Mouse (Mus musculus): ENCODE results near the gene Plxnb2. TPM values are rescaled to one million over a fixed set of nuclear protein-coding genes. Genes with fewer than 3 reads are reported as not detected.

Plxnb2 gene
- total RNA-seq (2018; cell fraction: chromatin; rRNA removed) = 100 to 1,000 TPM in 21 of 26 experiments, 10 to 100 TPM in 5; 56.4 to 466 (median 272) TPM
- total RNA-seq (2018; cell fraction: cytosol; rRNA removed) = 100 to 1,000 TPM; 231 to 545 (median 345) TPM
- 100 to 1,000 TPM; 287 to 804 (median 490) TPM for total RNA-seq (2018; cell fraction: nucleus; rRNA removed)
- polyA plus RNA-seq (2018) = 226 to 333 TPM (median 246 TPM) in 3 replicates

DNA sequence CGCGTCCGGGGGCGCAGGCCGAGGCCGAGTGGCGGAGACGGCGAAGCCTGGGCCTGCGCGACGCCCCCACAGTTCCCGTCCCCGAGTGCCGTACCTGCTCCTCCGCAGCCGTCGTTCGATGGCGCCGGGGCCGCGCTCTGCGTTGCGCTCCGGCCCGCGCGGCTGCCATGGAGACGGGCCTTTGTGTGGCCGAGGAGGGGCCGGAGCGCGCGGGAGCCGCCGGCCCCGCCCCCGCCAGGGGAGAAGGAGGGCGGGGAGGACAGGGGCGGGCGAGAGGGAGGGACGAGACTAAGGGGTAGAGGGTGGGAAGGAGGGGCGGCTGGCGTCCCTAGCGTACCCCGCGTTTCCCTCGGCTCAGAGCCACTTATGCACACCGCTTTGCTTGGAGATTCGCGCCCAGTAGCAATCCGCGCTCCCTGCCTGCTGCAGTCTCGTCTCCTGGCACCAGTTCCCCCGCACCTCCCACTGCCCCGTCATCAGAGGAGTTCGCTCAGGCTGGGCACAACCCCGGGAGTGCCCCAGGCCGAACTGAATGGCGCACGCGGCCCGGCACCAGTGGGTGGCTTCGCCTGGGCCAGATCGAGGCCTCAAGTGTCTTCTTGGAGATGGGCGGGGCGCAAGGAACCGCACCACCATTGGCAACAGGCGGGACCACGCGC lies at the start of gene Plxnb2:
Gene Plxnb2, minus strand, starts transcription at position 218 of the 659 bp plus-strand sequence.
- Histone ChIP-seq H3K27ac (peak within 1 kb of the TSS; percentile 100), H3K4me3 (ENCODE audit: inconsistent target) (peak within 1 kb of the TSS; percentile 93), H3K36me3 (ENCODE audit: inconsistent target) (no peaks in the 10 kb centered on the region), H3K79me2 (ENCODE audit: inconsistent target) (peaks cover 42% of the 10 kb centered on the region)
- 3% methylated on average over 47 of the region's 72 CpGs for WGBS (ENCODE audit: missing documents)

DNA sequence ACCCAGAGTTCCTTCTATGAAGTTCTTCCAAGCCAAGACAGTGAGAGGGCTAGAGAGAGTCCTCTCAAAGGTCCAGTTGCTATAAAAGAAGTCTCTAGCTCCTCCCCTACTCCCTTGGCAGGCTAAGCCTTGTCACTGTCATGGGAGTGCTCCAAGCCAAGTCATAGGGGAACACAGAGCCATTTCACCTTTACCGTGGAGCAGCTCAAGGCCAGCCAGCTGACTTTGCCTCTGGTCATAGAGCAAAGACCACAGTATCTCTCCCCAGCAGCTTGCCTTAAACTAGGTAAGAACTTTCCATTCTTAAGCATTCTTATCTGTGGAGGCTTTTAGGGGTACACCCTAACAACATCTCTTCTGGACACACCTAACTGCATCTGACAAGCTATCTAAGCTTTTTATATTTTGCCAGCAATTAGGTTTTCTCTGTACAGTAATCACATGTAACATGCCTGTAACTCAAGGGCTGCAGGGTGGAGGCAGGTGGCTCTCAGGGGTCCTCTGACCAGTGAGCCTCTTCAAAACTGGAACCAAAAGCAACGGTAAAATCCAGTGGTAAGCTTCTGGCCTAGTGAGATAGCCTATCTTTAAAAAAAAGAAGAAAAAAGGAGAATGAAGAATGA lies 35.1 kb upstream of the Plxnb2 start:
- peaks cover 10% of the 10 kb centered on the region; the same call in 1 of the 2 replicates for H3K79me2 ChIP-seq (ENCODE audit: inconsistent target)
- H3K36me3 ChIP-seq (ENCODE audit: inconsistent target) = peaks cover 7% of the 10 kb centered on the region; the same call in 1 of the 2 replicates
- 100% methylated on average over 2 of the region's 2 CpGs for WGBS (ENCODE audit: missing documents)
- no peak overlapping the region for H3K4me3 ChIP-seq (ENCODE audit: inconsistent target)
- no peak overlapping the region for H3K27ac ChIP-seq

DNA sequence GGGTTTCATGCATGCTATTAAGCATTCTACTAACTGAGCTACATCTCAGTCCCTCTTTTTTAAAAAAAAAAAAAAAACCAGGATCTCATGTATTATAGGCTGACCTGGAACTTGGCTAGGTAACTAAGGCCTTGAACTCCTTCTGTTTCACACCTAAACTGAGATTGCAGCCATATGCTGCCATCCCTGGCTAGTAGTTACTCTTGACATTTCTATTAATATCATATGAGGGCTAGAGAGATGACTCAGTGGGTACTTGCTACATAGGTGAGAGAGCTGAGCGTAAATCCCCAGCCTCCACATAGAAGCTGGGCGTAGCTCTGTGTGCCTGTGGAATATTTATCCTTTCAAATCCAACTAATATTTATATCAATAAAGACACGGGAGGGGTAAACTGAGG lies 34.4 kb upstream of the Plxnb2 start:
- no peak overlapping the region for H3K4me3 ChIP-seq (ENCODE audit: inconsistent target)

DNA sequence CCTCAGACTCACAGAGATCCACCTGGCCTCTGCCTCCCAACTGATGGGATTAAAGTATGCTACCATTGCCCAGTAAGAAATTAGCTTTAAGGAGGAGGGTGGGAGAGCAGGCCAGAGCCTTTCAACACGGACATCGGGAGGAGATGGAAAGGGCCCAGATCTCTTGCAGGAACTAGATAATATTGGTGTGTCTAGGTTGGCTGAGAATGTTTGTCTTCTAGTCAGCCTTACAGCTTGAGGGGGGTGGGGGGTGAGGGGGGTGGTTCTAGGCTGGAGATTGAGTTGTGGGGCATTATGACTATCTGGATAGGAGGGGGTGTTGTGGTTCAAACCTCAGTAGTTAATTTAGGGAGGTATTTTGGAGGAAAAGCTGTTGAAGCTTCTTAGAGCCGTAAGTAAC lies 32.9 kb upstream of the Plxnb2 start:
- H3K27ac ChIP-seq = no peak overlapping the region
- no peak overlapping the region for H3K4me3 ChIP-seq (ENCODE audit: inconsistent target)
- peaks cover 10% of the 10 kb centered on the region; the same call in 1 of the 2 replicates for H3K79me2 ChIP-seq (ENCODE audit: inconsistent target)
- peaks cover 7% of the 10 kb centered on the region; the same call in 1 of the 2 replicates for H3K36me3 ChIP-seq (ENCODE audit: inconsistent target)
- 87% methylated on average over 3 of the region's 3 CpGs for WGBS (ENCODE audit: missing documents)

More for the DNA sequence above, 34.4 kb upstream of the Plxnb2 start:
- 97% methylated on average over 3 of the region's 3 CpGs for WGBS (ENCODE audit: missing documents)
- Histone ChIP-seq H3K36me3 (ENCODE audit: inconsistent target) (peaks cover 7% of the 10 kb centered on the region; the same call in 1 of the 2 replicates), H3K27ac (no peak overlapping the region), H3K79me2 (ENCODE audit: inconsistent target) (peaks cover 10% of the 10 kb centered on the region; the same call in 1 of the 2 replicates)

DNA sequence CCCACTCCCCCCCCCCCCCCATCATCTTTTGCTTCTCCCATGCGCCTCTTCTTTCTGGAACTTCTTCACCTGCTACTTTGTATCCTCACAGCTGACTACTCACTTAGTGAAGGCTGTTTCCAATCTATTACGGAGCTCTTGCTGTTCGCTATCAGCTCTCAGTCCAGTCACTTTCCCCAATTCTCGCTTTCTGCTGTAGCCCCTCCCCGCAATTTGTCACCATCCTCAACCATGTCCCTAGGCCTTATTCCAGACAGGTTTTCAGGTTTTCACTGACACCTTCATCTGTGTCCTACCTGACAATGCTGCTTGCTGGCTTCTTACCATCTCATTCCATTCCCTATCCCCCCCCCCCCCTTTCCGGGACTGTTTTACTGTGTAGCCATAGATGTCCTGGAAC lies 31.9 kb upstream of the Plxnb2 start:
- WGBS (ENCODE audit: missing documents) = 91% methylated on average over 5 of the region's 6 CpGs
- Histone ChIP-seq H3K36me3 (ENCODE audit: inconsistent target) (peaks cover 7% of the 10 kb centered on the region; the same call in 1 of the 2 replicates), H3K4me3 (ENCODE audit: inconsistent target) (no peak overlapping the region), H3K27ac (no peak overlapping the region), H3K79me2 (ENCODE audit: inconsistent target) (peaks cover 10% of the 10 kb centered on the region; the same call in 1 of the 2 replicates)

DNA sequence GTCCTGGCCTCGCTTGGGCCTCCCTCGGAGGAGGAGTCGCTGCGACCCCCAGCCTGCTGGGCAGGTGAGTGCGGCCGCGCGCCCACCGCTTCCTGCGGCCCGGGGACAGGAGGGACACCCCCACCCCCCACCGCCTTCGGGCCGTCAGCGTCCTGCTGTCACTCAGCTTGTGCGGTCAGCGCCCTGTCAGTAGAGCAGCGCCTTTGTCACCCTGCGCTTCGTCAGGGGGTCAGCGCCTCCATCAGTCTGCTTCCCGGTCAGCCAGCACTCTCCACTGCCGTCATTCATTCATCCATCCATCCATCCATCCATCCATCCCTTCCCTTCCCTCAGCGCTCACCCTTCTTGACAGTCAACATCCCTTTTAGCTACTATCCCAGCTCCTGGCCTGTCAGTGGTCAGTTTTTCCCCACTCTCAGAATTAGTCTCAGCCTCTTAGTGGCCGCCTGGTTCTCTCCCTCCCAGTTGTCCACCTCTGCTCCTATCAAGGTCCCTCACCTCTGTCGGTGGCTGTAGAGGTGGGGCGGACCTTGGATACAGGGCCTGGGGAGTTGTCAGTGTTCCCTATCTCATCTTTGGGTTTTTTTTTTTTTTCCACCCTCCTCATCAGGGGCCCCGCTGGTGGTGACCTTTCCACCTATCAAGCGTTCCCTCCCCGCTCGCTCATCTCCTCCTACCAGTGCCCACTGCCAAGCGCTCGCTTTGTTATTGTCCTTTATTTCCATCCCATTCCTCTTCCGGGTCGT lies 31.3 kb upstream of the Plxnb2 start:
- H3K36me3 ChIP-seq (ENCODE audit: inconsistent target) = peaks cover 7% of the 10 kb centered on the region; the same call in 1 of the 2 replicates
- peaks cover 10% of the 10 kb centered on the region; the same call in 1 of the 2 replicates for H3K79me2 ChIP-seq (ENCODE audit: inconsistent target)
- no peak overlapping the region for H3K27ac ChIP-seq
- peak overlapping the region; percentile 47 for H3K4me3 ChIP-seq (ENCODE audit: inconsistent target)
- WGBS (ENCODE audit: missing documents) = 18% methylated on average over 33 of the region's 35 CpGs

DNA sequence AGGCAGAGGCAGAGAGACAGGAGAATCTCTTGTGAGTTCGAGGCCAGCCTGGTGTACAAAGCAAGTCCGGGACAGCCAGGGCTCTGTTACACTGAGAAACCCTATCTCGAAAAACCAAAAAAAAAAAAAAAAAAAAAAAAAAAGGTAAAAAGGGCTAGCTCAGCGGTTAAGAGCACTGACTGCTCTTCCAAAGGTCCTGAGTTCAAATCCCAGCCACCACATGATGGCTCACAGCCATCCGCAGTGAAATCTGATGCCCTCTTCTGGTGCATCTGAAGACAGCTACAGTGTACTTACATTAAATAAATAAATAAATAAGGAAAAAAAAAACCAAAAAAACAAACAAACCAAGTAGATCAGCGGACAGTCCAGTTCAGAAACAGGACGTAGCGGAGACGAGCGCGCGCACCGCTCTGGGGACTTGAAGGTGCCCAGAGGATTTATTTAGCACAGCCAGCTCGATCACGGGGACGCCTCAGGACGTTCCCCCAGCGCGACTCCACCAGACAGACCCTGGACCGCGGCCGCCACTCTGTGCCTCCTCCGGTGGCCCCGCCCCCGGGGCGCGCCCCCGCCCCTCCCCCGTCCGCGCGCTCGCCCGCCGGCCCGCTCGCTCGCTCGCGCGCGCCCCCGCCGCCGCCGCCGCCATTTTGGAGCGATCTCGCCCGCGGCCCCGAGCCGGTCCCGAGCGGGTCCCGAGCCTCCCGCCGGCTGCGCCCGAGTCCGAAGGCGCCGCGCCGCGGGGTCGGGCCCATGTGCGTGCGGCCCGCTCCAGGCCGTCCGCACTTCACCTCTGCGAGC lies 30.5 kb upstream of the Plxnb2 start, which contains the start of gene Ppp6r2:
Gene Ppp6r2, plus strand, starts transcription at position 639 of the 801 bp plus-strand sequence.
- peak within 1 kb of the TSS; percentile 47 for H3K4me3 ChIP-seq (ENCODE audit: inconsistent target)
- peaks cover 6% of the 10 kb centered on the region; the same call in 1 of the 2 replicates for H3K36me3 ChIP-seq (ENCODE audit: inconsistent target)
- H3K27ac ChIP-seq = peak within 1 kb of the TSS; percentile 49; the same call in 1 of the 2 replicates
- peaks cover 10% of the 10 kb centered on the region; the same call in 1 of the 2 replicates for H3K79me2 ChIP-seq (ENCODE audit: inconsistent target)
- 1% methylated on average over 32 of the region's 73 CpGs for WGBS (ENCODE audit: missing documents)

DNA sequence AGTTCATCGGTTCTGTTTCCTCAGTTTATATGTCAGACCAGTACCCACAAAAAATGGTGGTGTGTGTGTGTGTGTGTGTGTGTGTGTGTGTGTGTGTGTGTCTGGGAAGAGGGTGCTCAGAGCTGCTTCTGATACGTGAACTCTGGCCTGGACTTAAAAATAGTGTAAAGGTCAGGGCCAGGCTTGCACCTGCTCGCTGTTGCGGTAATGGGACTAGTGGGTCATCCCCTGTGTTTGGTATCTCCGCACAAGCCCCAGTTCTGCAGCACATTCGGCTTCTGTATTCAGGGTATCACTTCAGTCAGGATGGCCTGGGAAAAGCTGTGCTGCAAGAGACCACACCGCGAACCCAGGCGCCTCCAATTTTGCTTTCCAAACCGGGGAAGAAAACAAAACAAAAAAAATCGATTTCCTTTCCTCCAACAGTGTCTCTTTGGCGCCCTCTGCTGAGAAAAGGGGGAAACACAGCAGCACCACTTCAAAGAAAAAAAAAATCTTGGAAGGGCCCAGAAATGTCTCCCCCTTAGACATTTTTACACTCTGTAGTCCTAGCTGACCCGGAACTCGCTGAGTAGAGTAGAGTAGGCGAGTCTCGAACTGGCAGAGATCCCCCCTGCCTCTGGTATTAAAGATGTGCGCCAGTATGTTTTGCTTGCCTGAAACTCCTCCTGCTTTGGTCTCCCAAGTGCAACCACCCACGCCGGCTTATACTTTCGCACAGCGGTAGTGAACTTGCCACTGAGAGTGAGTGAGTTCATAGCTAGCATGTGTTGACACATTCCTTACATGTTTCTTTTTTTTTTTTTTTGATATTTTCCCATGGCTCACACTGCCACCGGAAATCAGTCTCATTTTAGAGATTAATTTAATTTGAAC lies 29.5 kb upstream of the Plxnb2 start:
- H3K27ac ChIP-seq = peak overlapping the region; percentile 49; the same call in 1 of the 2 replicates
- no peaks in the 10 kb centered on the region for H3K36me3 ChIP-seq (ENCODE audit: inconsistent target)
- peak overlapping the region; percentile 29 for H3K4me3 ChIP-seq (ENCODE audit: inconsistent target)
- H3K79me2 ChIP-seq (ENCODE audit: inconsistent target) = peaks cover 10% of the 10 kb centered on the region; the same call in 1 of the 2 replicates
- WGBS (ENCODE audit: missing documents) = 10% methylated on average over 22 of the region's 22 CpGs

DNA sequence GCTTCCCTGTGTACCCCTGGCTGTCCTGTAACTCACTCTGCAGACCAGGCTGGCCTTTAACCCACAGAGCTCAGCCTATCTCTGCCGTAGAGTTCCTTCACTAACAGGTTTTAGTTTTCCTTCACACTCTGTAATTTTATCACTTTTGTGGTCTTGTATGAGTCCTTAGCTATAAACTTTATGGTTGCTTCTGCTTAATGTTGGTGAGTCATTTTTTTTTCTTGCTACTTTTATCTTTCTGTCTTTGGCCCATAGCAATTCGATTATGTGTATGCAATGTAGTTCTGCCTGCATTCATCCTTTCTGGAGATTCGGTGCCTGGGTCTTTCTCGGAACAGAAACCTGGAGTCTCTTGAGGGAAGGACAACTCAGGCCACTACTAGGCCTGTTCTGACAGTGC lies 26.9 kb upstream of the Plxnb2 start:
- no peaks in the 10 kb centered on the region for H3K36me3 ChIP-seq (ENCODE audit: inconsistent target)
- H3K27ac ChIP-seq = no peak overlapping the region
- 98% methylated on average over 4 of the region's 4 CpGs for WGBS (ENCODE audit: missing documents)
- H3K79me2 ChIP-seq (ENCODE audit: inconsistent target) = peaks cover 6% of the 10 kb centered on the region; the same call in 1 of the 2 replicates
- no peak overlapping the region for H3K4me3 ChIP-seq (ENCODE audit: inconsistent target)

DNA sequence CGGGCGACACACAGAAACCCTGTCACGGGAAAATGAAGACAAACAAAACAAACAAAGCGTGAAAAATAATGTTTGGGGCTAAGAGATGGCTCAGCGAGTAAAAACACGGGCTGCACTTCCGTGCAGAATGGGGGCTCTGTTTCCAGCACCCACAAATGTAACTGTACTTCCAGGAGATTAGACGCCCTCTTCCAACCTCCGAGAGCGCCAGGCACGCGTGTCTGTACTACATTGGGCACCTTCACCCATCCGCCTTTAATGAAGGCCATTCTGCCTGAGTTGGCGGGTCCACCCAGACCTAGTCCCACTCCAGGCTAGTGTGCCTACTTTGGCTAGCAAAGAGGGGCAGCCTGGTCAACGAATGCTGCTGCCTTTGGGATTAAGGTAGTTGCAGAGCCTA lies 16.5 kb upstream of the Plxnb2 start:
- Histone ChIP-seq H3K27ac (0 out of 2 replicates have a peak overlapping the region, but pooled peaks have one; percentile 27), H3K79me2 (ENCODE audit: inconsistent target) (no peaks in the 10 kb centered on the region), H3K4me3 (ENCODE audit: inconsistent target) (peak overlapping the region; percentile 43), H3K36me3 (ENCODE audit: inconsistent target) (no peaks in the 10 kb centered on the region)
- 76% methylated on average over 15 of the region's 15 CpGs for WGBS (ENCODE audit: missing documents)

DNA sequence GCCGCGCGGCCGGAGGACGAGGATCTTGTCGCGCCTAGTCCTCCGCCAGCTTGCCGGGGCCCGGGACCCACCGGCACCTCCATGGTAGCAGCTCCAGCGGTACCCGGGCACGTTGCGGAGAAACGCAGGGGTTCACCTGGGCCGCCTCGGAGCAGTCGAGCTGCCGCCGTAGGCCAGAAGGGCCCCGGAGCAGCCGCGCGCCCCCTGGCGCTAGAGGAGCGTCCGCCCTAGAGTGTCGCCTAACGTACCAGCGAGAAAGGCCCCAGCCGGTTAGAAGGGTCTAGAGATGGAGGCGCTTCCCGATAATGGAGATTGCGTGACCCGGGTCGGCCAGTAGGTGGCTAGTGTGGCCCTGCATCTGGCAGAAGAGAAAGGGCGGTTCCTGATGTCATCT lies 15.7 kb upstream of the Plxnb2 start, which contains the start of gene Dennd6b:
Gene Dennd6b, minus strand, starts transcription at position 184 of the 394 bp plus-strand sequence.
- WGBS (ENCODE audit: missing documents) = 3% methylated on average over 35 of the region's 38 CpGs
- no peaks in the 10 kb centered on the region for H3K36me3 ChIP-seq (ENCODE audit: inconsistent target)
- no peaks in the 10 kb centered on the region for H3K79me2 ChIP-seq (ENCODE audit: inconsistent target)
- H3K4me3 ChIP-seq (ENCODE audit: inconsistent target) = peak within 1 kb of the TSS; percentile 43
- H3K27ac ChIP-seq = peak within 1 kb of the TSS; percentile 59

DNA sequence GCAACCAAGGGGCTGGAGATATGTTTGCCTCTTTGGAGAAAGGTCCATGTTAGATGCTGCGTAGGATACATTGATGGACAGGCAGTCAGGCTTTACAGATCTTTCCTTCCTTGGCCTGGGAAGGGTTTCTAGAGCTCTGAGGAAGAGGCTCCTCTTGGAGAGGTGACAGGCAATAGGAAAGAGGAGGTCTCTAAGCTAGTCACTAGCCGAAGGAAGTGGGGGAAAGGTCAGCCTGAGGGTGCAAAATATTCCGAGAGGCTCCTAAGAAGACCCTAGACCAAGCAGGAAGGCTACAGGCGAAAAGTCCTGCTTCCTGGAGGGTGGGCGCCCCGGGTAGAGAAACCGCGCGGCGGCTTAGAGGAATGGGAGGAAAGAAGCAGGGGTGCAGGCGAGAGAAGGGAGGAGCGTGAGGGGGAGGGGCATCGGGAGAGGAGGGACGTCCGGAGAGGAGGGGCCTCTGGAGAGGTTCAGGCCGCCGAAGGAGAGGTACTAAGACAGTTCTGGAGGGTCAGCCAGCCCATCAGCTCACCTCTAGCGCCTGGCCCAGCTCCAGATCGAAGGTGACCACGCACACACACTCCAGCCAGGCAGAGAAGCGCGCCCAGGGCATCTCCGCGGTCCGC lies 15.2 kb upstream of the Plxnb2 start:
- peak overlapping the region; percentile 59 for H3K27ac ChIP-seq
- under 1% methylated on average over 23 of the region's 25 CpGs for WGBS (ENCODE audit: missing documents)
- peak overlapping the region; percentile 43 for H3K4me3 ChIP-seq (ENCODE audit: inconsistent target)
- no peaks in the 10 kb centered on the region for H3K36me3 ChIP-seq (ENCODE audit: inconsistent target)
- no peaks in the 10 kb centered on the region for H3K79me2 ChIP-seq (ENCODE audit: inconsistent target)

Data from macrophage (primary cell).